Mouse (Mus musculus) brain, embryonic 14.5 days (tissue): ENCODE results near the gene Krt80. TPM values are rescaled to one million over a fixed set of nuclear protein-coding genes. Genes with fewer than 3 reads are reported as not detected.

Experiments
- DNase-seq: peaks from one replicate; pipeline ENCODE4 v3.0.0-alpha.2; 2011; ENCODE audit warnings: low read depth
- CTCF ChIP-seq: fragments of 200-500 bp; IDR thresholded peaks from 2 replicates; pipeline ENCODE4 v1.5.1; 2012; ENCODE audit warnings: inconsistent platforms, mild to moderate bottlenecking, moderate library complexity, borderline replicate concordance; ENCODE audit not compliant: insufficient read depth, insufficient read length; ENCODE audit errors: extremely low read depth
- POLR2A ChIP-seq: fragments of 200-500 bp; IDR thresholded peaks from 2 replicates; pipeline ENCODE4 v1.6.1; 2012; ENCODE audit warnings: mild to moderate bottlenecking, inconsistent platforms, borderline replicate concordance; ENCODE audit not compliant: poor library complexity, insufficient read depth, insufficient read length, severe bottlenecking; ENCODE audit errors: extremely low read depth
- polyA plus RNA-seq: library from polyadenylated mRNA; depleted of rRNA; stranded (reverse); fragments of >200 nt; gene quantifications from 2 replicates; pipeline ENCODE4 v1.2.3, GENCODE M21; 2012

The Krt80 gene
- polyA plus RNA-seq, 1 experiment = 0.22 TPM

DNA sequence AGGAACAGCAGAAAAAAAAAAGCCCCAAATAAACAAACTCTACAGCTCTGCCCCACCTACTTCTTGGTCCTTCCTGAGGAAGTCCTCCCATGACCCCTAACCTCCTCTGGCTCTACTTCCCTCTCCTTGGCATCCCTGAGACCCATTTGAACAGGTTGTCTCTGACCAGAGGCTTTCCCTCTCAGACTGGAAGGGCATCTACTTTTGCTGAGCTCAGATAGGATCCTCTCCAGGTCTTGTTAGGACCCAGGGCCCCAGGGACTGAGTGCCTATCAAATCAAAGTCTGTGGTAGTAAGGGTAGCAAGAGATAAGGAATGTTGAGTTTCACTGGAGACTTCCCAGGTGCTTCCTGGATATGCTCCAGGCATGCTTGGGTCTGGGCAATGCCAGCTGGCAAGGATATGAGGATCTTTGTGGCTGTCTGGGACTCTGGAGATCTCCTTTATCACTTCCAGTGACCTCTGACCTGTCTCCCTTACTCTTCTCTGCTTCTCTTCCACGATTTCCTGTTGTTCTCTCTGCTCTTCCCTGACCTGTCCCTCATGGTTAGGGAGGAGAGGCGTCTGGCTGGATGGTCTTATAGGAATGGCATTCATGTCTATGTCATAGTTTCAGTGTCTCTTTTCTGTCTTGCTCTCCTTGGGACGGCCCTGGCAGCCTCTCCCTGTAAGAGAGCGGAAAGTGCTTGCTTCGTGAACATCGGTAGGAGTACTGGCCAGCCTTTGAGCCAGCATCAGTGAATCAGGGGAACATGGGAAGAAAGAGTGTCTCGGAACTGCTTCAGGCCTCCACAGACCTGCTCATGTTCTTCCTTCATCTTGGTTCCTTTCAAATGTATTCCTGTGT is 2.4 kb upstream of the Krt80 start:
- no peak for DNase-seq
- TF ChIP-seq POLR2A (no peak), CTCF (no peak)

DNA sequence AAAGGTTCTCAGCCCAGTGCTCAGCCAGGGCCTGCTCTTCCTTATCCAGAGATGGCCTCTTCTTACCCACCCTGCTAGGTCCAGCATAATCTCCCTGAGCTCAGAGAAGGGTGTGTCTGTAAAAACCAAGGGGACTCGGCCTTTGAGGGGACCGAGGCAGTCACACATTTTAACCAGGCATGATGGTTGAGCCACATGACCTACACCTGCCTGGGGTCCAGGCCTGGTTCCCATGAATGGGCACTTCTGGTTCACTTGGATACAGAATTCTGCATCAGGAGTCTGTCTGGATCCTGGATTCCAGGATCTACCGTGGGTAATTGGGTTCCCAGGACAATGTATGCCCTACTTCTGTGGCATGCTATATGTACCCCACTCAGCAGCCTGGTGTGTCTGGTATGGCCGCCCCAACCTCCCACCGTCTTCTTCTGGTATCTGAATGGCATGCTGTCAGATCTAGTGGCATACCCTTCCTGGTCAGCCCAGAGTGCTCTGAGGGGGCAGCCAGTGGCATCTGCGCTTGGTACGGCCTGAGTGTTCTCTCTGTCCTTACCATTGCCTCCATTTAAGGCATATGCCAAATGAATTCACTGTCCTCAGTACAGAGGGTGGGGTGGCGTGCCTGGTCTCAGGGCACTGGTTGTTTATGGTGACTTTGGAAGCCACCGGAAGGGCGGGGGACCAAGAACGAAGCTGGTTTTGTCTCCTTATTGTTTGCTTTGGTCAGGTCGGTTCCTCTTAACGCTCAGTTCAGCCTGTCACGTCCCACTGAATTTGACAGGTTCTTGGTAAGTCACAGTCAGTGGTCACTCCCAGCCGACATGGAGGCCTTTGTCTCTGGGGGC is 1.4 kb upstream of the Krt80 start:
- no peak for DNase-seq
- TF ChIP-seq CTCF (no peak), POLR2A (no peak)

DNA sequence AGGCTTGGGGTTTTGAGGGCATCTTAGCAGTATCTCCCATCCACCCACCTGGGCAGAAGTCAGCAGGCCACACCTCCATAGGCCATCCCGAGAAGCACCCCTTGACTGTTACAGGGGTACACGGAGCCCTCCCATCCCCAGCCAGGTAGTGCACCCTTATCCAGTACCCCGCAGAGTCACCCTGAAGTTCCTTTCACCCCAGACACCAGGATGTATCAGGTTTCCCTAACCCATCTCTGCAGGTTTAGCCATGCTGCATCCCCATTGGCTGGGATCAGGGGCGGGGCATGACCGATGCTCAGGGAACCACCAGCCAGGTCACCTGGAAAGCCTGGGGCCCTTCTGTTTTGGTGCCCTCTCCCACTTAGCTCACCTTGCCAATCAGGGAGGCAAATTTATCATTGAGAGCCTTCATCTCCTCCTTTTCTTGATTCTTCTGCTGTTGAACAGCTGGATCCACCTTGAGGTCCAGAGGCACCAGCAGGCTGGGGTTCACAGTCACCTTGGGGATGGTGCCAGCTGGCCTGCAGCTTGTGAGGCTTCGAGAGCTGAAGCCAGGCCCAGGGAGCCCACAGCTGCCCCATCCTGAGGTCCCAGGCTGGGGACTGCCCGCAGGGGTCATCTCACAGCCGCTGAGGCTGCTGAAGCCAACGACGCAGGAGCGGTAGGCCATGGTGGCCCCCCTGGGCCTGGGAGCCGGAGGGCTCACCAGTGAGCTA is 421 bp downstream of the Krt80 start:
- no peak for TF ChIP-seq POLR2A
- TF ChIP-seq CTCF = no peak
- DNase-seq = no peak

DNA sequence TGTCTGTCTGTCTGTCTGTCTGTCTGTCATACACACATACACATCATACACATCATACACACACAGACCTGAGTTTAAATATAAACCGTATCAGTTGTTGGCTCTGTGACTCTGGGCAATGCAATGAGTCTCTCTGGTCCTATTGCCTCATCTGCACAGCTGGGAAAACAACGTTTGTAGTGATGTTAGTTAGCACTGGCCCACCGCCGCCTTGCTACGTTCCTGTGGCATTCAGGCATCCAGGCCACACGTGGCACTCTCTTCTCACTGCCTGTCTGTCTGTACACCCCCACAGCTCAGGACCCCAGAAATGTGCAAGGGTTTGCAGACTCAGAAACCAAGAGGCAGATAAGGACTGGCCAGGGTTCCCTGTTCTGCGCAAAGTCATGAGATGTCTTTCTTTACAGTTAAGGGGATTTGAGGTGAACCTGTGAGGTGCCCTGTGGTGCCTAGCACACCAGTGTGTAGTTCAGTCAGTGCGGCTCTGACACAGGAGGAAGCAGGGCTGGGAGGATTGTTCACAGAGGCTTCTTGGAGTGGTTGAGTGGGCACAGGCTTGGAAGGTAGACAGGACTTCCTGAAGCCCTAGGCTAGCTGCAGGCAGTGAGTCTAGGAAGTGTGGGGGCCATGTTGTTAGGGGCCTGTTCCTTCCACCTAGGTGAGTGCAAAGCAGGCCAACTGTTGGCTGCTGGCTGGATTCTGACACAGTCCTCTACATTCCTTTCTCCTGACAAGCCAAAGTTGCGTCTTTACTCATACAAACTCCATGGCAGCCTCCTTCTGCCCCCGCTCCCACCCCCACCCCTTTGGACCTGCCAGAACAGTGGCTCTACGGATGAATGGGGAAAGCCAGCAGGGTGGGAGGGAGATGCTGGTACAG is 1.2 kb downstream of the Krt80 start:
- TF ChIP-seq POLR2A = no peak
- TF ChIP-seq CTCF = no peak
- DNase-seq = no peak

DNA sequence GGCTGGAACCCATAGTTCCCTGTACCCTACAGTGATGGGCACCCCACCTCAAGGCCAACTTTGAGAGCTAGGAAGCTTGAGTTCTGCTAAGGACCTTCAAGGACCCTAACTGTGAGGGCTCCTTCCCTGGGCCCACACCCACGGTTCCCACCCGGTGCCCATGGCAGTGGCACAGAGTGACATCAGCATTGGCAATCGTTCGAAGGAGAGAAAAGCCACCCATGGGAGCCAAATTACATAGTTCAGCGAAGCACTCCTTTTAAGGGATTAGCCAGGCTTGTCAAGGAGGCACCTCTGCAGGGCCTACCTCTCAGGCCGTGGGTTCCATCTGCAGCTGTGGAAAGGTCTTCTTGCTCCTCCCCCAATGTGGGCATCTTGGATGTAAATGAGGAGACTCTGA is 1.9 kb downstream of the Krt80 start:
- DNase-seq = no peak
- no peak for TF ChIP-seq POLR2A
- no peak for TF ChIP-seq CTCF

DNA sequence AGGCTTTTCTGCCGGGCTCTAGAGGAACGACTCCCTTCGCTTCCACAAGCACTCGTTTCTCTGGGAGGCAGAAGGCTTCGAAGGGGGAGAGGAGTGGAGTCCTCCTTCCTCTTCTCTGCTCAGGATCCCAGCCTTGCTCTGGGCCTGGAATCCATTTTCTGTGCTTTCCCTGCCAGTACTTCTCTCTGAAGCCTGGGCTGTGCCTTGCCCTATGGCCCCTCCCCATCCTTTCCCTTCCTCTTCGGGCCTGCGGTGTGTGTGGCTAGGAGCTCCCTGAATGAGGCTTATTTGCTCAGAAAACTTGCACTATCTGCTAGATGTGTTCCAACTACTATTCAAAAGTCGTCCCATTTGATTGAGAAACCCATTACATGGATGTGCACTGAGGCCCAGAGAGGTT is 2.5 kb downstream of the Krt80 start:
- DNase-seq = no peak
- TF ChIP-seq POLR2A = no peak
- TF ChIP-seq CTCF = no peak

DNA sequence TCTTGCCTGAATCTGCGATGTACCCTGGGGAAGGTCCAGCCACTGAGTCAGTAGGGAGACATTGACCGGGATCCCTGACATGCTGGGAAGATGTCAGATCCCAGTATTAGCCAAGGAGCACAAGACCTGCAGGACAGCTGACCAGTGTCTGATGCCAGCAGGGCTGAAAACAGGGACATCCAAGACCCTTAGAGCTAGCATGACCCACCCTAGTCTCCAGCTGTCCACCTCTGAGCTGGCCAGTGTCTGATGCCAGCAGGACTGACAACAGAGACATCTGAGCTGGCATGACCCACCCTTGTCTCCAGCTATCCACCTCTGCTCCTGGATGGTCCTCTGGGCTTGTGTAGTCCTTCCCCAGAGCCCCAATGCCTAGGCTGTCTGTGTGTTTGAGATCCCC is 3.0 kb downstream of the Krt80 start:
- no peak for DNase-seq
- TF ChIP-seq POLR2A (no peak), CTCF (no peak)

DNA sequence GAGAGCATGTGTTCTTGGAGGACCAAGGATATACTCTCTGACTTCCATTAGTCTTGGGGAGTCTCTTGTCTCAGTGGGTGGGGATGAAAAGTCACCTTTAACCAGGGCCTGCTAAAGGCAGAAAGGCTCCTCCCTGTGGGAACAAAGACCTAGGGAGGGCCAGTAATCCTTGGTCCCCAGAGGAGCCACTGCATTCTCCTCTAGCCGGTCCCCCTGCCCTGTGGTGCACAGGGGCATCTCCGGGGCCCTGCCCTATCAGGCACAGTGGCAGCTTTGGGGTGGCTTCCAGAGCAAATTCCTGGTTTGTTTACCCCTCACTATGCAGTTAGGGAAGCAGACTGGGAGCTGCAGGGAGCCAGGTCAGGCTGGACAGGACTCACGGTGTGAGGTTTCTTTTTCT is 3.5 kb downstream of the Krt80 start:
- no peak for TF ChIP-seq CTCF
- no peak for TF ChIP-seq POLR2A
- no peak for DNase-seq

DNA sequence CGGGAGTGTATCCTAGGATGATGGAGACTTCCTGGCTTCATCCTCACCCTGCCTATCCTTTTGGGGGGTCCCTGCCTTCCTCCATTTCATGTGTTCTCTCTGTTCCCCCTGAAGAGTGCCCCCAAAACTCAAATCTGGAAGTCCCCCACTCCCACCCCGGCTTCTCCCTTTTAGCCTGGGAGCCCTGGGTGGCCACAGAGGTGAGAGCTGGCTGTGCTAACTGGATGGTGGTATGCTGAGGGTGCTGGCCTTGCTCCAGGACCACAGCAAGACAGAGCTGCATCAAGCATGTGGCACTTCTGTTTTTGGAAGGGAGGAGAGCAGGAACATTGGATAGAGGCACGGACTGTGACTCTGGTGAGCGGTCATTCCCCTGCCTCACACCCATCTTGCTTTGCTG is 4.2 kb downstream of the Krt80 start:
- no peak for DNase-seq
- no peak for TF ChIP-seq CTCF
- TF ChIP-seq POLR2A = no peak

DNA sequence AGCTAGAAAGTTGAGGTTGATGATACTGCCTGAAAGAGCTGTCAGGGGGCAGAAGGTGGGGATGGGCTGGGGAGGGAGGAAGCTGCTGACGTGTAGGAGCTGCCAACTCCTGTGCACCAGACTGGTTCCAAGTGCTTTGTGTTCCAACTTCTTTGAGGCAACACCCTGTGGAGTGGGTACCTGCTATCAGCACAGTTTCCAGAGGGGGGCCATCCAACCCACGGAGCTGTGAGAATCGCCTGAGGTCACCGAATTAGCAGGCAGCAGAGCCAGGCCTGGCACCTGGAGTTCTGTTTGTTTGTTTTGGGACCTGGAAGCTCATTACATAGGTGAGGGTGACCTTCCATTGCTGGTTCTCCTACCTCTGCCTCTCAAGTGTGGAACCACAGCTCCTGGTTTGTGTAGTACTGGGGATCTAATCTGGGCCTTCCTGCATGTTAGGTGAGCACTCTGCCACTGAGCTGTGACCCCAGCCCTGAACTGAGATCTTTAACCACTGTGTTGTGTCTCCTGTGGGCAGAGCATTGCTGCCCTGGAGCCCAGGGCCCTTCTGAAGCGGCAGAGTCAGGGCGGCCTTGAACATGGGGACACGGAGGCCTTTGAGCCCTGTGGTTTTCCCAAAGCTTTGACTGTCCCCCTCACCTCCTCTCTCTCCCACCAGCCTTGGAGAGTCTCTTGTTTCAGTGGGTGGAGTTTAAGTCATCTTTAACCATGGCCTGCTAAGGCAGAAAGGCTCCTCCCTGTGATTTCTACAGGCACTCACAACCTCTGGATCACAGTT is 4.9 kb downstream of the Krt80 start:
- no peak for DNase-seq
- TF ChIP-seq CTCF = no peak
- TF ChIP-seq POLR2A = no peak
